Mouse (Mus musculus): ENCODE measurements around the gene Igsf21. TPM values are rescaled to one million over a fixed set of nuclear protein-coding genes. Genes with fewer than 3 reads are reported as not detected.

Gene Igsf21
- polyA plus RNA-seq, 1 experiment from 2014 or later, result not detected

- no peak overlapping the region for H3K27ac ChIP-seq (ENCODE audit: low read depth)
- no peak for TF ChIP-seq CTCF (IDR thresholded peaks at IDR 0.05; ENCODE audit: low read depth)
- TF ChIP-seq EP300 (IDR thresholded peaks at IDR 0.05; ENCODE audit: low read depth), result no peak
- H3K4me2 ChIP-seq (ENCODE audit: low read depth, low read length), result no peak overlapping the region
- DNase-seq (no peak), ATAC-seq (no peak)
- H3K27me3 ChIP-seq (ENCODE audit: insufficient read depth, low read length), result no peaks in the 10 kb centered on the region
- no peak overlapping the region for H3K4me3 ChIP-seq (ENCODE audit: low read depth, low read length)
- H3K9ac ChIP-seq (replicated peaks), result no peak overlapping the region
- H3K9me3 ChIP-seq (ENCODE audit: low read length), result no peaks in the 10 kb centered on the region
- 64% methylated on average over 15 of the region's 15 CpGs for WGBS (ENCODE audit: insufficient replicate concordance)
- H3K36me3 ChIP-seq (replicated peaks; ENCODE audit: insufficient read depth, low read length), result no peaks in the 10 kb centered on the region
- H3K4me1 ChIP-seq (ENCODE audit: insufficient read depth), result no peaks in the 10 kb centered on the region
Measured at GRCm38 (mm10) chr4:140147079-140147840, 99.3 kb downstream of the Igsf21 start.

DNA sequence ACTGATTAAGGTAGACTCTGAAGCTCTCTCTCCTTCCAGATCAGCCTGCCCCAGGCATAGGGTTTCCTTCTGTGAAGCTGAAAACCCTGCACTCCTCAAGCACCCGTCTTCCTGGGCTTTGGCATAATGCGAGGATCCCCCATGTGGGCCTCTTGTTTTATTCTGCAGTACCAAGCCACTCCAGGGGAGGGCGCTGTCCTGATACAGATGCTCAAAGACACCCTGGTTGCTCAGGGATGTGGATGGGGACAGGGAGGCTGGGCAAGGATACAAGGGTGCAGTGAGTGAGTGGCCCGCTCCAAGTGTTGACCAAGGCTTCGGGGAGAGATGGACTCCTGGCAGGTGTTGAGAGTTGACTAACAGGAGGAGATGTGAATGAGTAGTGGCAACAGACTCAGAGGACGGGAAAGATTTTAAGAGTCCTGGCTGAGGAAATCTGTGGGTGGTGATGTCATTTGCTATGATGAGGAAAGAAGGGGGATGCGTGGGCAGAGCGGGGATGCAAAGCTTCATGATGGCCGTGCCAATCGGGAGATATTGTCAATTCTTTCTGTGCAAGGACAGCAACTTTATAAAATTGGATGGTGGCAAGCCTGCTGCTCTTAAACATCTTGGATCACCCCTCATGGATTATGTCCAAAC is 102.6 kb downstream of the Igsf21 start:
- H3K36me3 ChIP-seq (replicated peaks; ENCODE audit: insufficient read depth, low read length), result no peaks in the 10 kb centered on the region
- H3K4me1 ChIP-seq (ENCODE audit: insufficient read depth), result no peaks in the 10 kb centered on the region
- H3K27ac ChIP-seq (ENCODE audit: low read depth), result no peak overlapping the region
- no peaks in the 10 kb centered on the region for H3K27me3 ChIP-seq (ENCODE audit: insufficient read depth, low read length)
- H3K4me2 ChIP-seq (ENCODE audit: low read depth, low read length), result no peak overlapping the region
- H3K9ac ChIP-seq (replicated peaks), result no peak overlapping the region
- ATAC-seq (no peak), DNase-seq (no peak)
- 79% methylated on average over 10 of the region's 10 CpGs for WGBS (ENCODE audit: insufficient replicate concordance)
- no peaks in the 10 kb centered on the region for H3K9me3 ChIP-seq (ENCODE audit: low read length)
- no peak overlapping the region for H3K4me3 ChIP-seq (ENCODE audit: low read depth, low read length)
- TF ChIP-seq EP300 (IDR thresholded peaks at IDR 0.05; ENCODE audit: low read depth), result no peak
- peak; percentile 33; the same call in 1 of the 2 replicates for TF ChIP-seq CTCF (IDR thresholded peaks at IDR 0.05; ENCODE audit: low read depth)

- DNase-seq, result no peak
Measured at GRCm38 (mm10) chr4:140143178-140143577, 103.4 kb downstream of the Igsf21 start.

GRCm38 (mm10) chr4:140140485-140140884 is 106.1 kb downstream of the Igsf21 start:
- 67% methylated on average over 9 of the region's 9 CpGs for WGBS (ENCODE audit: insufficient replicate concordance)
- H3K4me2 ChIP-seq (ENCODE audit: low read depth, low read length), result no peak overlapping the region
- no peak overlapping the region for H3K27ac ChIP-seq (ENCODE audit: low read depth)
- no peak for DNase-seq
- no peak for TF ChIP-seq CTCF (IDR thresholded peaks at IDR 0.05; ENCODE audit: low read depth)
- no peak for TF ChIP-seq EP300 (IDR thresholded peaks at IDR 0.05; ENCODE audit: low read depth)
- no peak overlapping the region for H3K9ac ChIP-seq (replicated peaks)
- no peaks in the 10 kb centered on the region for H3K9me3 ChIP-seq (ENCODE audit: low read length)
- no peaks in the 10 kb centered on the region for H3K27me3 ChIP-seq (ENCODE audit: insufficient read depth, low read length)
- no peaks in the 10 kb centered on the region for H3K36me3 ChIP-seq (replicated peaks; ENCODE audit: insufficient read depth, low read length)
- no peak overlapping the region for H3K4me3 ChIP-seq (ENCODE audit: low read depth, low read length)
- H3K4me1 ChIP-seq (ENCODE audit: insufficient read depth), result no peaks in the 10 kb centered on the region
- ATAC-seq, result no peak

More at GRCm38 (mm10) chr4:140143178-140143577, 103.4 kb downstream of the Igsf21 start:
- no peak for ATAC-seq
- no peak overlapping the region for H3K4me3 ChIP-seq (ENCODE audit: low read depth, low read length)
- H3K4me1 ChIP-seq (ENCODE audit: insufficient read depth), result no peaks in the 10 kb centered on the region
- no peaks in the 10 kb centered on the region for H3K36me3 ChIP-seq (replicated peaks; ENCODE audit: insufficient read depth, low read length)
- no peak overlapping the region for H3K4me2 ChIP-seq (ENCODE audit: low read depth, low read length)
- H3K9ac ChIP-seq (replicated peaks), result no peak overlapping the region
- H3K27ac ChIP-seq (ENCODE audit: low read depth), result no peak overlapping the region
- WGBS (ENCODE audit: insufficient replicate concordance), result 79% methylated on average over 6 of the region's 6 CpGs
- TF ChIP-seq EP300 (IDR thresholded peaks at IDR 0.05; ENCODE audit: low read depth) (no peak), CTCF (IDR thresholded peaks at IDR 0.05; ENCODE audit: low read depth) (0 out of 2 replicates have a peak, but pooled peaks have one; percentile 15)
- H3K27me3 ChIP-seq (ENCODE audit: insufficient read depth, low read length), result no peaks in the 10 kb centered on the region
- no peaks in the 10 kb centered on the region for H3K9me3 ChIP-seq (ENCODE audit: low read length)

GRCm38 (mm10) chr4:140138846-140139245 is 107.7 kb downstream of the Igsf21 start:
- no peak overlapping the region for H3K4me3 ChIP-seq (ENCODE audit: low read depth, low read length)
- DNase-seq (no peak), ATAC-seq (no peak)
- H3K27ac ChIP-seq (ENCODE audit: low read depth), result no peak overlapping the region
- no peak overlapping the region for H3K9ac ChIP-seq (replicated peaks)
- no peaks in the 10 kb centered on the region for H3K27me3 ChIP-seq (ENCODE audit: insufficient read depth, low read length)
- no peak for TF ChIP-seq CTCF (IDR thresholded peaks at IDR 0.05; ENCODE audit: low read depth)
- TF ChIP-seq EP300 (IDR thresholded peaks at IDR 0.05; ENCODE audit: low read depth), result no peak
- no peaks in the 10 kb centered on the region for H3K9me3 ChIP-seq (ENCODE audit: low read length)
- H3K4me1 ChIP-seq (ENCODE audit: insufficient read depth), result no peaks in the 10 kb centered on the region
- no peak overlapping the region for H3K4me2 ChIP-seq (ENCODE audit: low read depth, low read length)
- WGBS (ENCODE audit: insufficient replicate concordance), result 49% methylated on average over 5 of the region's 5 CpGs
- no peaks in the 10 kb centered on the region for H3K36me3 ChIP-seq (replicated peaks; ENCODE audit: insufficient read depth, low read length)

DNA sequence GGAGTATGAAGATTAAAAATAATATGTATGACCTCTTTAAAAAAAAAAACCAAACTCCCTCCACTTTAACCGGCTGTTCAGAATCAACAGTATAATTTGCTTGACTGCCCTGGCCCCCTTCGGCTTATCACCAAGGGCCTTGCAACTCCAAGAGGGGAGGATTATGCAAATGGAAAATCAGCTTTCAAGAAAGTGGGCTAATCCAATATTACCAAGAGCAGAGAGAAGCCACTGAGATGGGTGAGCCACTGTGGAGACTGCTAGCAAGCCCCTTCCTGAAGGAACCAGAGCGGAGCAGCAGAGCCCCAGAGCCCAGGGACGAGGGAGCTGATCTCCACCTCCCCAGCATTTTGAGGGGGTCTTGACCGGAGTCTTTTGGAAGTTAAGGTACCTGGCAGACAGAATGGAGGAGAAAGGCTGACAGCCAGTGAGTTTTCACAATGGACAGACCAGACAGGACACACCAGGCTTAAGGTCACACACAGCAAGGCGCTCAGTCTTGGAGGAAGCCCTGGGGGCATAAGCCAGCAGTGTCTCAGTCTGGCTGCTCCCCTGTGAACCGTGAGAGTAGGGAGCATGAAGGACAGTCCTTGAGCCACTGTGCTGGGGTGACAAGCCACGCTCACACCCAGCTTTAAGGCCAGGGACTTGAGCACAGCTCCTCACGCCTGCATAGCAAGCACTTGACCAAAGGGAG is 114.8 kb downstream of the Igsf21 start:
- WGBS (ENCODE audit: insufficient replicate concordance), result 35% methylated on average over 9 of the region's 9 CpGs
- H3K4me3 ChIP-seq (ENCODE audit: low read depth, low read length), result no peak overlapping the region
- ATAC-seq (no peak), DNase-seq (no peak)
- H3K4me2 ChIP-seq (ENCODE audit: low read depth, low read length), result no peak overlapping the region
- H3K9ac ChIP-seq (replicated peaks), result no peak overlapping the region
- H3K4me1 ChIP-seq (ENCODE audit: insufficient read depth), result no peaks in the 10 kb centered on the region
- no peaks in the 10 kb centered on the region for H3K36me3 ChIP-seq (replicated peaks; ENCODE audit: insufficient read depth, low read length)
- no peak overlapping the region for H3K27ac ChIP-seq (ENCODE audit: low read depth)
- no peak for TF ChIP-seq CTCF (IDR thresholded peaks at IDR 0.05; ENCODE audit: low read depth)
- no peak for TF ChIP-seq EP300 (IDR thresholded peaks at IDR 0.05; ENCODE audit: low read depth)
- no peaks in the 10 kb centered on the region for H3K27me3 ChIP-seq (ENCODE audit: insufficient read depth, low read length)
- H3K9me3 ChIP-seq (ENCODE audit: low read length), result no peaks in the 10 kb centered on the region
